Mouse (Mus musculus) cerebellum, postnatal 4 days (tissue): ENCODE measurements at regions not wholly inside any gene's neighbourhood (a gene's known extent, or its start where the extent isn't known, plus 50 kb on each side); places are given as distances from the start of the nearest gene placed in this dataset.
"Not testable (repeated sequence)": the region's sequence is repeated elsewhere in the genome, so short reads cannot be mapped to it uniquely, and the experiment has no call there.

Source experiments
- DNase-seq, 2 experiments: peaks; one replicate each; pipeline ENCODE4 v3.0.0; 2022; ENCODE audit warnings: low spot score in 2 of 2, mixed read lengths in 1 of 2

DNA sequence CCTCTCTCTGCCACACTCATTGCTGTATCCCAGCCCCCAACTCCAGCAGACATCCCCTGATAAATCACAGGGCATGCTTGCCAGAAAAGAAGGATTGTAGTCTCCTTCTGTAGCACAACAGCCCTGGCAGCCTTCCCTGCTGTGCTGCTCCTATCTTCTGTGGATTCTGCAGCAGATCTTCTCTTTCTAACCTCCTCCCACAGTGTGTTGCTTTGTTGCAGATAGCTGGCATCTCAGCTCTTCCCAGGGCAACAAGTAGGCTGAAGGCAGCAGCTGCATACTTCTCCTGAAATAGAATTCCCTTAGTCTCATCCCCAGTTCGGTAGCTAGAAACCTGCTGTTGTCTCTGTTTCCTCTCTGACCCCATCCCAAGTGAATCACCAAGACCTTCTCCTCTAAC lies 77.7 kb downstream of the Amer1 start:
- no peak for DNase-seq

DNA sequence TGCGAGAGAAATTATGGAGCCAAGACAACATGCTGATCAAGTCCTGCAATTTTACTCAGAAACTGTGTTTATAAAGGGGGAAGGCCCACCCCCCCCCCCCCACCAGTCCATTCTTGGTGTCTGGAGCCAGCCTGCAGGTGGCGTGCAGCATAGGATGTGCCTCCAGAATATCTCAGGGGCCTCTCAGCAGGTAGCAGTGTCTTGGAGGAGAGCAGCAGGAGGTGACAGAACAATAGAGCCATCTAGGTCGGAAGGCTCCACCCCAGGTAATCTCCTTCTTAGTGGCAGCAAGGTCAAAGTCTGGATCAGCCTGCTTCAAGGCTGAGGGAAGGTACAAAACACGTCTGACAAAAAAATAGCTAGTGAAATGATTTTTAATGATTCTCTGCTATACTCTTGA lies 79.3 kb downstream of the Amer1 start:
- DNase-seq = not testable (repeated sequence)

DNA sequence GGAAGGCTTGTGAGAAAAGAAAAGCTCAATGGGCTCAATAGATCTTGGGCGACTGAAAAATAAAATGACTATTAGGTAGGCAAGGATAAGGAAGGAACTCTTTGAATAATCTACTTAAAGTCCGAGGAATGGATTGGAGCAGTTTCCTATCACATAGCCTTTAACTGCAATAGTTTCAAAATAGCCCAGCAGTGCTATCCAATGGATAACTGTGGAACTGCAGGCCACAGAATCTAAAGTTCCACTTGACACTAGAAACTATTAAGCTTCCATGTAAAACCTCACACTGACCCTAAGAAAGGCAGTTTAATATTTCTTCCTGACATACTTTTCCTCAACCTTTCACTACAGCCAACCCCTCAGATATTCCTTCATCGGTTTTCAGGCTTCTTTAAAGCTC lies 85.6 kb downstream of the Amer1 start:
- DNase-seq = peak in 1 of 2 experiments; percentile 7
